Mouse (Mus musculus) brain, embryonic 14.5 days (tissue): ENCODE data around the gene Sh3bp5l.
"Not testable (repeated sequence)": the region's sequence is repeated elsewhere in the genome, so short reads cannot be mapped to it uniquely, and the experiment has no call there.

Experiments used
- CTCF ChIP-seq: fragments of 200-500 bp; IDR thresholded peaks from 2 replicates; pipeline ENCODE4 v1.5.1; 2012; ENCODE audit warnings: inconsistent platforms, mild to moderate bottlenecking, moderate library complexity, borderline replicate concordance; ENCODE audit not compliant: insufficient read depth, insufficient read length; ENCODE audit errors: extremely low read depth
- POLR2A ChIP-seq: fragments of 200-500 bp; IDR thresholded peaks from 2 replicates; pipeline ENCODE4 v1.6.1; 2012; ENCODE audit warnings: mild to moderate bottlenecking, inconsistent platforms, borderline replicate concordance; ENCODE audit not compliant: poor library complexity, insufficient read depth, insufficient read length, severe bottlenecking; ENCODE audit errors: extremely low read depth

- not testable (repeated sequence) for TF ChIP-seq CTCF, POLR2A
Observed at GRCm38 (mm10) chr11:58305299-58305698, 25.2 kb upstream of the Sh3bp5l start.
